Mouse (Mus musculus) limb, embryonic 14.5 days (tissue): ENCODE measurements at regions not wholly inside any gene's neighbourhood (a gene's known extent, or its start where the extent isn't known, plus 50 kb on each side); places are given as distances from the start of the nearest gene placed in this dataset.
A peak's percentile ranks its signal among the peaks of the same experiment; 100 is the strongest.

Experiments used
- ATAC-seq: fragments of 200-750 bp; cut with Nextera tagmentation; 2 replicates; pipeline ENCODE4 v1.8.0; 2017; ENCODE audit warnings: low read depth, moderate number of reproducible peaks, moderate TSS enrichment; ENCODE audit not compliant: low FRiP score
- DNase-seq: peaks from one replicate; pipeline ENCODE4 v3.0.0-alpha.2; 2015; ENCODE audit warnings: low spot score
- H3K27ac ChIP-seq: fragments of 300-500 bp; sonication (generic); replicated peaks from 2 replicates; pipeline ENCODE4 v1.5.1; 2014; ENCODE audit warnings: low read depth, mild to moderate bottlenecking, low read length, moderate library complexity, mixed read lengths
- H3K27me3 ChIP-seq: fragments of 300-500 bp; sonication (generic); 2 replicates; pipeline ENCODE4 v1.6.1; 2014; ENCODE audit warnings: low read length, mixed read lengths; ENCODE audit not compliant: control insufficient read depth, insufficient read depth
- H3K36me3 ChIP-seq: fragments of 300-500 bp; sonication (generic); 2 replicates; pipeline ENCODE4 v1.6.1; 2014; ENCODE audit warnings: mild to moderate bottlenecking, low read length, moderate library complexity, mixed read lengths; ENCODE audit not compliant: control insufficient read depth, insufficient read depth
- H3K4me1 ChIP-seq: fragments of 300-500 bp; sonication (generic); 2 replicates; pipeline ENCODE4 v1.6.1; 2014; ENCODE audit warnings: antibody characterized with exemption, low read length, mixed read lengths; ENCODE audit not compliant: control insufficient read depth, insufficient read depth
- H3K4me2 ChIP-seq: fragments of 300-500 bp; sonication (generic); replicated peaks from 2 replicates; pipeline ENCODE4 v1.6.1; 2014; ENCODE audit warnings: low read depth, mild to moderate bottlenecking, low read length, moderate library complexity; ENCODE audit not compliant: severe bottlenecking
- H3K4me3 ChIP-seq: fragments of 300-500 bp; sonication (generic); replicated peaks from 2 replicates; pipeline ENCODE4 v1.5.1; 2014; ENCODE audit warnings: low read length
- H3K9ac ChIP-seq: fragments of 300-500 bp; sonication (generic); 2 replicates; pipeline ENCODE4 v1.6.1; 2014; ENCODE audit warnings: mild to moderate bottlenecking, low read depth, low read length, moderate library complexity; ENCODE audit not compliant: severe bottlenecking
- H3K9me3 ChIP-seq: fragments of 300-500 bp; sonication (generic); 2 replicates; pipeline ENCODE4 v1.6.1; 2016; ENCODE audit warnings: low read length; ENCODE audit not compliant: control insufficient read depth
- POLR2A ChIP-seq: fragments of 200-500 bp; IDR thresholded peaks from 2 replicates; pipeline ENCODE4 v1.8.0; 2012; ENCODE audit warnings: inconsistent platforms, mild to moderate bottlenecking, moderate library complexity, borderline replicate concordance; ENCODE audit not compliant: insufficient read depth, insufficient read length; ENCODE audit errors: extremely low read depth
- WGBS: fragments of 180-500 bp; shearing (Covaris S2); extraction: QIAGEN DNeasy Blood & Tissue Kit; methylation state at CpG from one replicate; pipeline ENCODE4 v1.1.7; 2014; 5-methylcytosine and 5-hydroxymethylcytosine counted together

- no peak for DNase-seq
- no peaks in the 10 kb centered on the region for H3K27me3 ChIP-seq
- H3K4me2 ChIP-seq, result no peak overlapping the region
- H3K4me3 ChIP-seq, result no peak overlapping the region
- no peak for TF ChIP-seq POLR2A
- H3K4me1 ChIP-seq, result no peaks in the 10 kb centered on the region
- no peak for ATAC-seq
- no peaks in the 10 kb centered on the region for H3K9me3 ChIP-seq
- H3K27ac ChIP-seq, result no peak overlapping the region
- H3K9ac ChIP-seq, result no peak overlapping the region
- H3K36me3 ChIP-seq, result no peaks in the 10 kb centered on the region
- 77% methylated on average over 2 of the region's 2 CpGs for WGBS
These were observed 413.5 kb upstream of the 4930412O13Rik start for GRCm38 (mm10) chr2:9467573-9467972.

- H3K4me1 ChIP-seq, result no peaks in the 10 kb centered on the region
- ATAC-seq (no peak), DNase-seq (no peak)
- H3K4me2 ChIP-seq, result no peak overlapping the region
- H3K9ac ChIP-seq, result no peak overlapping the region
- H3K9me3 ChIP-seq, result no peaks in the 10 kb centered on the region
- no peaks in the 10 kb centered on the region for H3K36me3 ChIP-seq
- WGBS, result 87% methylated on average over 3 of the region's 3 CpGs
- no peak for TF ChIP-seq POLR2A
- no peak overlapping the region for H3K27ac ChIP-seq
- no peak overlapping the region for H3K4me3 ChIP-seq
- no peaks in the 10 kb centered on the region for H3K27me3 ChIP-seq
These were observed 412.4 kb upstream of the 4930412O13Rik start for GRCm38 (mm10) chr2:9468651-9469050.

GRCm38 (mm10) chr2:9481678-9482345, 399.2 kb upstream of the 4930412O13Rik start:
- H3K4me3 ChIP-seq, result no peak overlapping the region
- DNase-seq (no peak), ATAC-seq (no peak)
- H3K9ac ChIP-seq, result no peak overlapping the region
- 72% methylated on average over 7 of the region's 7 CpGs for WGBS
- no peak overlapping the region for H3K27ac ChIP-seq
- H3K4me1 ChIP-seq, result no peaks in the 10 kb centered on the region
- no peaks in the 10 kb centered on the region for H3K36me3 ChIP-seq
- H3K4me2 ChIP-seq, result no peak overlapping the region
- H3K27me3 ChIP-seq, result no peaks in the 10 kb centered on the region
- no peak for TF ChIP-seq POLR2A
- no peaks in the 10 kb centered on the region for H3K9me3 ChIP-seq

GRCm38 (mm10) chr2:9487381-9487914, 393.6 kb upstream of the 4930412O13Rik start:
- no peaks in the 10 kb centered on the region for H3K4me1 ChIP-seq
- H3K36me3 ChIP-seq, result no peaks in the 10 kb centered on the region
- no peaks in the 10 kb centered on the region for H3K27me3 ChIP-seq
- H3K9me3 ChIP-seq, result no peaks in the 10 kb centered on the region
- TF ChIP-seq POLR2A, result no peak
- no peak for ATAC-seq
- peak; percentile 30 for DNase-seq
- no peak overlapping the region for H3K9ac ChIP-seq
- WGBS, result 64% methylated on average over 7 of the region's 7 CpGs
- no peak overlapping the region for H3K4me3 ChIP-seq
- H3K4me2 ChIP-seq, result no peak overlapping the region
- no peak overlapping the region for H3K27ac ChIP-seq

- H3K4me2 ChIP-seq, result no peak overlapping the region
- no peak for ATAC-seq
- no peak overlapping the region for H3K4me3 ChIP-seq
- no peaks in the 10 kb centered on the region for H3K27me3 ChIP-seq
- H3K27ac ChIP-seq, result no peak overlapping the region
- H3K36me3 ChIP-seq, result no peaks in the 10 kb centered on the region
- no peaks in the 10 kb centered on the region for H3K4me1 ChIP-seq
- WGBS, result 52% methylated on average over 6 of the region's 6 CpGs
- no peak for TF ChIP-seq POLR2A
- no peaks in the 10 kb centered on the region for H3K9me3 ChIP-seq
- DNase-seq, result no peak
- no peak overlapping the region for H3K9ac ChIP-seq
These were observed 387.4 kb upstream of the 4930412O13Rik start for GRCm38 (mm10) chr2:9493606-9494145.
